18 mouse cellular contexts compared by ENCODE assay signal in genomic region chr13:49224729-49225128, GRCm38 (mm10). TPM values are rescaled to one million over a fixed set of nuclear protein-coding genes. Genes with fewer than 3 reads are reported as not detected.
DNase-seq lines count a peak whose midpoint lies in the region; ATAC-seq and TF ChIP-seq lines count a peak whose summit lies in the region.
"Had no signal": no experiment of that assay in that cellular context is flagged by ENCODE, and none has a peak within 500 bp of the region (broad histone marks: within the 10 kb centered on the region; RNA-seq: fewer than 3 reads in every experiment).

No protein-coding gene starts in this region.

- 21% methylated on average over 6 of the region's 6 CpGs for WGBS in kidney, embryonic 16.5 days
- WGBS in bone marrow, adult 2 months = 76% methylated on average over 6 of the region's 6 CpGs
- WGBS in limb, embryonic 15.5 days = 25% methylated on average over 6 of the region's 6 CpGs
- 24% methylated on average over 6 of the region's 6 CpGs for WGBS in forebrain, embryonic 16.5 days

- peak overlapping the region; percentile 73 for H3K27ac ChIP-seq in gastrocnemius, adult 2 months
- H3K27ac ChIP-seq in kidney, embryonic 16.5 days (ENCODE audit: low read length) = no peak overlapping the region
- H3K27ac ChIP-seq in bone marrow, adult 2 months (ENCODE audit: control insufficient read depth, insufficient read depth, low read depth, low read length, poor library complexity) = peak overlapping the region; percentile 74
- H3K27ac ChIP-seq in limb, embryonic 15.5 days = no peak overlapping the region
- no peak overlapping the region for H3K27ac ChIP-seq in forebrain, embryonic 16.5 days (ENCODE audit: low read length)
- H3K27ac ChIP-seq: hindbrain, embryonic 10.5 days; liver, embryonic 15.5 days; midbrain, embryonic 15.5 days had no signal

- H3K4me1 ChIP-seq in kidney, embryonic 16.5 days (ENCODE audit: insufficient read depth, low read length) = no peaks in the 10 kb centered on the region
- H3K4me1 ChIP-seq in bone marrow, adult 2 months (ENCODE audit: control insufficient read depth, insufficient read depth, low read length) = peaks cover 3% of the 10 kb centered on the region
- H3K4me1 ChIP-seq in limb, embryonic 15.5 days = peaks cover 2% of the 10 kb centered on the region; the same call in 1 of the 2 replicates
- 0 out of 2 replicates have a peak, but pooled peaks cover 3% of the 10 kb centered on the region for H3K4me1 ChIP-seq in forebrain, embryonic 16.5 days (replicated peaks; ENCODE audit: control insufficient read depth, insufficient read depth, low read length)
- H3K4me1 ChIP-seq: liver, embryonic 15.5 days; midbrain, embryonic 15.5 days had no signal

- H3K36me3 ChIP-seq in kidney, embryonic 16.5 days (ENCODE audit: insufficient read depth, low read length) = no peaks in the 10 kb centered on the region
- H3K36me3 ChIP-seq in limb, embryonic 15.5 days = no peaks in the 10 kb centered on the region
- no peaks in the 10 kb centered on the region for H3K36me3 ChIP-seq in forebrain, embryonic 16.5 days (ENCODE audit: control insufficient read depth, insufficient read depth)
- H3K36me3 ChIP-seq: hindbrain, embryonic 10.5 days; liver, embryonic 15.5 days; midbrain, embryonic 15.5 days had no signal

- peak overlapping the region; percentile 57 for H3K4me3 ChIP-seq in gastrocnemius, adult 2 months
- H3K4me3 ChIP-seq in kidney, embryonic 16.5 days (ENCODE audit: low read length) = no peak overlapping the region
- no peak overlapping the region for H3K4me3 ChIP-seq in bone marrow, adult 2 months (replicated peaks; ENCODE audit: control insufficient read depth, low read depth, low read length)
- no peak overlapping the region for H3K4me3 ChIP-seq in limb, embryonic 15.5 days
- no peak overlapping the region for H3K4me3 ChIP-seq in forebrain, embryonic 16.5 days (replicated peaks; ENCODE audit: low read length)
- H3K4me3 ChIP-seq: hindbrain, embryonic 10.5 days; liver, embryonic 15.5 days; megakaryocyte, embryonic 14.5 days; midbrain, embryonic 15.5 days had no signal

- peak; percentile 23 for DNase-seq in gastrocnemius, adult 2 months
- no peak for DNase-seq in gastrocnemius, postnatal 36 days
- no peak for DNase-seq in kidney, adult 8-10 months
- no peak for DNase-seq in lung, postnatal 4 days
- DNase-seq: adrenal gland, adult 8-10 months; cerebellum, adult 11 months; heart, adult 18-20 months; left cerebral cortex, postnatal 4 days; thymus, postnatal 36 days had no signal

- peak overlapping the region; percentile 31 for H3K4me2 ChIP-seq in kidney, embryonic 16.5 days (replicated peaks; ENCODE audit: low read depth, low read length)
- peak overlapping the region; percentile 19; the same call in 1 of the 2 replicates for H3K4me2 ChIP-seq in limb, embryonic 15.5 days
- no peak overlapping the region for H3K4me2 ChIP-seq in forebrain, embryonic 16.5 days (ENCODE audit: low read length)
- H3K4me2 ChIP-seq: liver, embryonic 15.5 days; midbrain, embryonic 15.5 days had no signal

- H3K27me3 ChIP-seq in kidney, embryonic 16.5 days (ENCODE audit: insufficient read depth, low read length) = no peaks in the 10 kb centered on the region
- 0 out of 2 replicates have a peak, but pooled peaks cover 3% of the 10 kb centered on the region for H3K27me3 ChIP-seq in limb, embryonic 15.5 days
- no peaks in the 10 kb centered on the region for H3K27me3 ChIP-seq in forebrain, embryonic 16.5 days (replicated peaks; ENCODE audit: control insufficient read depth, insufficient read depth, low read length)

- intact Hi-C loops in gastrocnemius, adult 2 months (cut with DNase I) = loop anchor here (5.0 kb wide), 1 partner anchor 58 kb away; no protein-coding TSS in a partner anchor
- intact Hi-C loops in gastrocnemius, postnatal 36 days (cut with DNase I) = no loop called here

- no peaks in the 10 kb centered on the region for H3K9me3 ChIP-seq in kidney, embryonic 16.5 days (ENCODE audit: low read length)
- H3K9me3 ChIP-seq in limb, embryonic 15.5 days = no peaks in the 10 kb centered on the region
- H3K9me3 ChIP-seq in forebrain, embryonic 16.5 days (ENCODE audit: control insufficient read depth, low read length) = no peaks in the 10 kb centered on the region
- H3K9me3 ChIP-seq: hindbrain, embryonic 10.5 days; liver, embryonic 15.5 days; midbrain, embryonic 15.5 days had no signal

- TF ChIP-seq POLR2A in bone marrow, adult 2 months (IDR thresholded peaks at IDR 0.05; ENCODE audit: borderline replicate concordance, control insufficient read depth, low read depth, low read length) = no peak

- no peak for TF ChIP-seq CTCF in gastrocnemius, adult 2 months (IDR thresholded peaks at IDR 0.05)
- TF ChIP-seq CTCF in bone marrow, adult 2 months (IDR thresholded peaks at IDR 0.05; ENCODE audit: control insufficient read depth, insufficient read depth, low read length) = no peak

- 0 out of 2 replicates have a peak overlapping the region, but pooled peaks have one; percentile 20 for H3K9ac ChIP-seq in kidney, embryonic 16.5 days (replicated peaks; ENCODE audit: low read length)
- H3K9ac ChIP-seq in limb, embryonic 15.5 days = no peak overlapping the region
- H3K9ac ChIP-seq in forebrain, embryonic 16.5 days (replicated peaks; ENCODE audit: low read depth, low read length) = no peak overlapping the region
- H3K9ac ChIP-seq: liver, embryonic 15.5 days; midbrain, embryonic 15.5 days had no signal

- no peak for ATAC-seq in kidney, embryonic 16.5 days (ENCODE audit: low FRiP score, low TSS enrichment)
- ATAC-seq in limb, embryonic 15.5 days (ENCODE audit: insufficient number of reproducible peaks, low FRiP score, low TSS enrichment, low read depth) = no peak
- ATAC-seq in forebrain, embryonic 16.5 days = no peak
- ATAC-seq: lung, postnatal 0 days; midbrain, embryonic 15.5 days had no signal

RNA-seq across cellular contexts. Expression of gene Card19, which starts 8.9 kb away (rescaled TPM):
- total RNA-seq in gastrocnemius, adult 2 months (2021) = 100 to 1,000 TPM; 113 to 123 TPM
- total RNA-seq in gastrocnemius, postnatal 36 days (2021) = 100 to 1,000 TPM in 1 of 2 experiments, 10 to 100 TPM in 1; 88.7 to 103 TPM
- polyA plus RNA-seq in kidney, embryonic 16.5 days (2015; fragmentation: Nextera tagmentation; extraction: Ambion mirVana) = 50.0 and 52.6 TPM in 2 replicates
- 27.5 and 41.1 TPM in 2 replicates for polyA plus RNA-seq in bone marrow, adult 2 months (2011; ENCODE audit: insufficient read depth, insufficient read length, low replicate concordance, missing spikeins)
- polyA plus RNA-seq in limb, embryonic 15.5 days (2015; fragmentation: Nextera tagmentation; extraction: Ambion mirVana) = 64.6 and 76.8 TPM in 2 replicates
- 20.6 and 21.4 TPM in 2 replicates for polyA plus RNA-seq in forebrain, embryonic 16.5 days (2015; fragmentation: Nextera tagmentation; extraction: Ambion mirVana)

RNA-seq across cellular contexts. Expression of gene Susd3, which starts 23.8 kb away (rescaled TPM):
- under 1 TPM in 1 of 2 experiments, not detected in 1; 0.97 TPM for total RNA-seq in gastrocnemius, adult 2 months (2021)
- under 1 TPM in 1 of 2 experiments, not detected in 1; 0.32 TPM for total RNA-seq in gastrocnemius, postnatal 36 days (2021)
- 31.2 and 34.5 TPM in 2 replicates for polyA plus RNA-seq in kidney, embryonic 16.5 days (2015; fragmentation: Nextera tagmentation; extraction: Ambion mirVana)
- 3.0 and 10.2 TPM in 2 replicates for polyA plus RNA-seq in bone marrow, adult 2 months (2011; ENCODE audit: insufficient read depth, insufficient read length, low replicate concordance, missing spikeins)
- polyA plus RNA-seq in limb, embryonic 15.5 days (2015; fragmentation: Nextera tagmentation; extraction: Ambion mirVana) = 1.9 and 2.0 TPM in 2 replicates
- polyA plus RNA-seq in forebrain, embryonic 16.5 days (2015; fragmentation: Nextera tagmentation; extraction: Ambion mirVana) = 0.75 and 0.85 TPM in 2 replicates

RNA-seq across cellular contexts. Expression of gene Ninj1, which starts 37.4 kb away (rescaled TPM):
- total RNA-seq in gastrocnemius, adult 2 months (2021) = 10 to 100 TPM; 17.2 to 18.7 TPM
- 10 to 100 TPM; 15.1 to 15.7 TPM for total RNA-seq in gastrocnemius, postnatal 36 days (2021)
- polyA plus RNA-seq in kidney, embryonic 16.5 days (2015; fragmentation: Nextera tagmentation; extraction: Ambion mirVana) = 76.1 and 77.1 TPM in 2 replicates
- polyA plus RNA-seq in bone marrow, adult 2 months (2011; ENCODE audit: insufficient read depth, insufficient read length, low replicate concordance, missing spikeins) = 21.4 and 36.6 TPM in 2 replicates
- polyA plus RNA-seq in limb, embryonic 15.5 days (2015; fragmentation: Nextera tagmentation; extraction: Ambion mirVana) = 56.0 and 62.4 TPM in 2 replicates
- 21.3 and 23.1 TPM in 2 replicates for polyA plus RNA-seq in forebrain, embryonic 16.5 days (2015; fragmentation: Nextera tagmentation; extraction: Ambion mirVana)

Comparison
In these comparisons a context has a peak if more than half of its experiments do, and no peak if none do; other contexts are left out.
1. H3K27ac ChIP-seq: peak in gastrocnemius, adult 2 months (single experiment) and bone marrow, adult 2 months (single experiment); none in kidney, embryonic 16.5 days (single experiment), limb, embryonic 15.5 days (single experiment) and forebrain, embryonic 16.5 days (single experiment).